Mouse (Mus musculus): ENCODE measurements at regions not wholly inside any gene's neighbourhood (a gene's known extent, or its start where the extent isn't known, plus 50 kb on each side); places are given as distances from the start of the nearest gene placed in this dataset.
"Not testable (repeated sequence)": the region's sequence is repeated elsewhere in the genome, so short reads cannot be mapped to it uniquely, and the experiment has no call there.

DNA sequence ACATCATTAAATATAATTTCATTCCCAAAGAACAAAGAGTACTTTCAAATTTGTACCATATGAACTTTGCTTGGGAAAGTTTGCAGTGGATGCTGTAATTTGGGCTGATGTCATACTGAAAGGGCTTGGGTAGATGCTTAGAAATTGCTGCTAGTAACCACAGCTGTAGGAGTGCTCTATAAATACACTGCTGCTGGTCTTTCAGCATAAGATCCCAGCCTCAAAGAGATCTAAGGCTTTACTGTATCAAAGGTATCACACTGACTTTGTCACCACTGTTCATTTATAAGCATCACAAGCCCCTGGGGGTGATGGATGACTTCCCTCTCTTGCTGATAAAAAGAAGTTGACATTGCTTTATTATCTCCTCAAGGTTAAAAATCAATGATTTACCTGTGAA lies 497.2 kb downstream of the Pla2g4a start:
- no peak for DNase-seq

DNA sequence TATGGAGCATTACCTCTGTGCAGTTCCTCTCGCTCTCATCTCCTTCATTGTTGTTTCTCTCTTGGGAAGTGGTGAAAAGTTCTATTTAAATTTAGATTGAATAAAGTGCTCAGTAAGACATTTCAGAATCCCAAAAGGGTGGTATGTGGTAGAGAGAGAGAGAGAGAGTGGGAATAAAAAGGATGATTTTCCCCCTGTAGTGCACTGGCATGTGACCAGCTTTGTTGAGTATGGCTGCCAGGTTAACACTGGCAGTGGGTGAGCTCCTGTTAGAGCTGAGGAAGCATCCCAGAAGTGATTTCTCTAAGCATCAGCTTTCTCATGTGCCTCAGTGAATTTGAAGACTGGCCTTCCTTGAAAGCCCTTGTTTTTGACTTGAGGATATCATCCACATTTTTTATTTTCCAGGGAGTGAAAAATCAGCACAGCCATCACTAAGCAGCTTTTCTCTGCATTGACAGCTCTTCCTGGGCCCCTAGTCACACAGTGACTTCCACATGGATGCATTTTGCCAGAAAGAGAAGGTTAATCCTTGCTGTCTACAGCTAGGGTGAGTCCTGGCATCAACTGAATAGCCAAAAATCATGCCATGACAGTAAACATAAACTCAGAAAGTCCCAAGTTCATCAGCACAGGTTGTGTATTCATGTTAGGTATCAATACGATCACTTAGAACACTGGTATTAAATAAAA lies 511.1 kb downstream of the Pla2g4a start:
- DNase-seq, result no peak

DNA sequence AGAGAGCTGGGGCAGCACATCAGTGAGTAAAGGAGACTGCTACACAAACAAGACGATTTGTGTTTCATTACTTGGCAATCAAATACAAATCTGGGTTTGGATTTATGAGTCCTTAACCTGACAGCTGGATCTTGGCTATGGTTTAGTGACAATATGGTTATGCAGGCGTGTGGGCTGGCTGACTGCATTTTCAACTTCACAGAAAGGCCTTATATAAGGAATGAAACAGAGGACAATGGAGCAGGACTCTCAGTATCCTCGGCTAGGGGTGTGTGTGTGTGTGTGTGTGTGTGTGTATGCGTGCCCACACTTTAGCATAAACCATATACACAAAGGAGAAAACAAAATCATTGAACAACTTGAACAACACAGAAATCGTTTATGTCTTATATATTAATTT lies 512.6 kb downstream of the Pla2g4a start:
- no peak for DNase-seq

DNA sequence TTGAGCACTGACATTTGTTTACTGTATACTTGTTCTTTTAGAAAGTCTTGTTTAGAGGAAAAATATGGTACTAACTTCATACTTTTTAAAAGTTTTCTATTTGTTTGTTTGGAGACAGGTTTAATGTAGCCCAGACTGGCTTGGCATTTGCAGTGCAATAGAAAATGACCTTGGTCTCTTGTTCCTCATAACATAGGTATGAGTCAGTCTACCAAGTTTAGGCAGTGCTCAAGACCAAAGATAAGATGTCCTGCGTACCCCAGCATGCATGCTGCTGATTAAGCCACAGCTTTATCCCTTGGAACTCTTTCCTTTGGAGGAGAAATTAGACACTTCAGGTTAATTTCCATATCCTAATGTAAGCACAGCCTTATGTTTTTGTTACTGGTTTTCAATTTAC lies 550.1 kb downstream of the Pla2g4a start:
- no peak for DNase-seq

DNA sequence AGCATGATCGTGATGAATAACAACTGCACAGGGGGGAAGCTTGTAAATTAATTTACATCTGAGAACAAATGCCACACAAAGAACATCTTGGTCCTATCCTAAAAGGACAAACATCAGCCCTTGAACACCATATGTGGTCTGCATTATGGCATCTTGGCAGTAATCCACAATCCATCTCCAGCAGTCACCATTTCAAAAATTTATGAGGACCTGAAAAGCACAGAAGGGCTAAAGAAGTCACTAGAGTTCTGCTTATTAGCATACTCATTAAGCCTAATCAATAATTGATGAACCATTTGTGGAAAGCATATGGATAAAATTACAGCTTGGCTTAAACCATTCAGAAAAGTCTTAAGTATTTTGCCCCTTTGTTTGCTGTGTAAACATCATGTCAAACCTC lies 555.7 kb downstream of the Pla2g4a start:
- DNase-seq, result no peak

DNA sequence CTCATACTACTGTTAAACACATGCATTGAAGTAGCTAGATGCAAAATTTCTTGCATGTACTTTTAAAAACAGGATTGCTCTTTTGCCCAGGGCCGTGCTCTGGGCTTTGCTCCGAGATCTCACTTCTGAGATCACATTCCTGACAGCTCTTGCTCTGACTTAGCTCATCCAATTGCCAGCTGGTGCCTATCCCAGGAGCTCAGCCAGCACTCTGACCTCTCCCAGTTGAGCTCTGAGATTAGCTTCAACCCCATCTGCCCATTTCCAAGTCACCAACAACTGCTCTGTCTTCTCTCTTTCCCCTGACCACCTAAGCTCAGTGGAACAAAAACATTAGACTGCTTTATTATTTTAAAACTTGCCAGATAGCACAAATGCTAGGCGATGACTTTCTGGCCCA lies 572.4 kb downstream of the Pla2g4a start:
- DNase-seq, result peak; percentile 2

DNA sequence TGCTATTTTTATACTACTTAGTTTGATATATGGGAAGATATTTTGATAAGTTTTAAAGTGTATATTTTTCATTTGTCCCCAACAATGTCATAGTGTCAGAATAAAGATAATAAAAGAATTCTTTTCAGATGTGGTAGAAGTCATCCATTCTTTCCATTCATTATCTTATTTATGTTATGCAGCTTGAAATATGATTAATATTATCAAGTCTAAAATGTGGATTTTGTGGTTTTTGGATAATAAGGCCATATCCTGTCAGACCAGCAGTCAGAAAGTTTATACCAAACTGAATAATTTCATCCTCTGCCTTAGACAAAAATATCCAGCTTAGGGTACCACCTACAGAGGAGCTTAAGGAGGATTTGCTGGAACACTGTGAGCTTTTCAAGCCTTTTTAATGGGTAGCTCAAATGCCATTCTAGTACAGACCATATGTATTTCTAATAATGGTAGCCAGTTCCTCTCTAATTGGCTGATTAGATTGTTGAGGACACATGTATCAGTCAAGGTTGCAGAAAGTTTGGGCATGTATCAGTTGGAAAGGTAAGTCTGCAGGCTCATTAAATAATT lies 609.7 kb downstream of the Pla2g4a start:
- DNase-seq, result no peak

DNA sequence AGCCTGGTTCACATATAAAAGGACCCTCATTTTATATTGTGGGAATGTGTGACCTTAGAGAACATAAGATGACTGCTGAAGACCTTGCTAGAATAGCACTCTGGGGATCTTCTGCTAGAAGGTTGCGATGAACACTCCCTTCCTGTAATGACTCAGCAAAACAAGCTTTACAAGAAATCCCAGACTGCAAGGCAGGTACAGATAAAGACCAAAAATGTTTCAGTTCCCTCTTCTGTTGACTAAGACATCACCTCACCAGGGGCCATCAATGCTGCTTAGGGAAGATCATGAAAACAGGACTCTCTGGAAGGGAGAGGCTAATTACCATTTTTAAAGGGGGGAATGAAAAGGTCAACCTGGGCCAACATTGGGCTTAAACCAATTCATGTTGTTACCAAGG lies 613.7 kb downstream of the Pla2g4a start:
- no peak for DNase-seq

DNA sequence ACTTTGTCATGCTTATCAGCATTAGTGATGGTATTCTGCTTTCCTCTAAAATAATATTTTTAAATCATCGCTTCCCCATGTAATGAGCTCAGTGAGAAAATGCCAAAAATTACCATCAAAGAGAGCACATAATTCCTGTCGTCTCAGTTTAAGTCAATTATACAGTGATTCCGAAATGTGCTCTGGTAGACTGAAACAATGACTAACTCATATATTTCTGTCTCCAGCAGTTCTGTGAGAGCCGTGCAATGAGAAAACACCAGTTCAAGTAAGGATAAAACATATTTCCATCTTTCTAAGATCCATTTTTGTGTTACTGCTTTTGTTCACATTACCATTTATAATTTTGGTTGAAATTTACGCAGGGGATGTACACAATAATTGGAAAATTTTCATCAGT lies 622.9 kb downstream of the Pla2g4a start:
- no peak for DNase-seq

DNA sequence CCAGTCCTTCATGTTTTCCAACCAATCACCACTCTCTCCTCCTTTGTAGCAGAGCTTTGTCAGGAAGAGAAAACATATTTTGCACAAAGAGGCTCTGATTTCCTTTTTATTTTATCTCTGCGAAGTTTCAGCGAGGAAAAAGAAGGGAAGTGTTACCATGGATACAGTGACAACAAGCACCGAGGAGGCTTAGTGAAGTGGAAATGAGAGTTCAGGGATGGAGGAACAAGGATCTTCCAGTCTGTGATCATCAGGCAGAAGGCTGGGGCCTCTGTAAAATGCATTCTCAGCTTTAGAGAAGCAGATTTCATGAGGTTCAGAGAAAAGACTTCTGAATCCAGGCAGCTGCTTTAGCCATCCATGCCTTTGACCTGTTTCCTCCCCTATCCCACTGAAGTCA lies 628.9 kb downstream of the Pla2g4a start:
- DNase-seq, result no peak

DNA sequence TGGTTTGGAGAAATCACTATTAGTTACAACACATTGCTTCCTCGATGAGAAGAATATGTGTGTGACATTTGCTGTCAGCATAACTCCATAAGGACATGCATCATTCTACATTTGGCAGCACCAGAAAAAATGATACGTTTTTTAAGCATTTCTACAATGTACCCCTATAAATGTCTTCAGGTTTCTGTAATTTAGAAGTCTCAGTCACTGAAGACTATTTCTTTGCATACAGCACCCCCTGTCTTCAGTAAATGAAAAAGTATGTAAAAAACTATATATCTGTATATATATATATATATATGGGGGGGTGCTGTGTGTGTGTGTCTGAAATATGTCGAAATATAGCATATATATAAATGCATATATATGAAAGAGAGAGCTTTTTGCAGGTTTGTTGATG lies 633.9 kb downstream of the Pla2g4a start:
- no peak for DNase-seq

DNA sequence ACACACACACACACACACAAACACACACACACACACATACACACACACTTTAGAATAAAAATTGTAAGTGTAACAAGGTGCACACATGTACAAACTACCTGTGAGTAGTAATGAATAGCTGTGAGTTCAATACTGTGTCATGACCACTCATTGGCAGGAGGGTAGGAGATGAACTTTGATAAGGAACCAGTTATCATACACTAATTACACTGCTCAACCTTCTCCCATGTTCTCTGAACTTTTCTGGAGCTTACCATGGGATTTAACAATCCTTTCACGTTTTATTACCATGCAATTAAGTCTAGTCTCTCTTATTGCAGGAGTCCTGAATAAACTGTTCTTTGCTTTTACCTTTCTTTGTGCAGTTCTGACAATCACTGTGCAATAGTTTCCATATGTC lies 638.0 kb downstream of the Pla2g4a start:
- no peak for DNase-seq

DNA sequence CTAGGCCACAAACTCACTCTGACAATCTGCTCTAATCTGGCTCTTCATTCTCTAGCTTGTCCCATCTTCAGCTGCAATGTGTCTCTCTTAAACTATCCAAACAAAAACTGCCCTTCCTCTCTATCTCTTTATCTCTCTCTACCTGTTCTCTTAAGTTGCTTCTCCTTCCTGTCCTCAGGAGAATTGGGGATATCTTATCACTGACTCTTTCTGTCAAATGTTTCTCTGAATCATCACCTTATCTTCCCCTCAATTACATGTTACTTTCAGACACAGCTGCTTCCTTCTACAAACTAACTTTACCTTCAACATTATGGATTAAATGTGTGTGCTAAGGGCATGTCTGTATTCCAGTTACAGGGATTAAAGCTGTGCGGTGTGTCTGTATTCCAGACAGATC lies 671.4 kb downstream of the Pla2g4a start:
- DNase-seq, result no peak

DNA sequence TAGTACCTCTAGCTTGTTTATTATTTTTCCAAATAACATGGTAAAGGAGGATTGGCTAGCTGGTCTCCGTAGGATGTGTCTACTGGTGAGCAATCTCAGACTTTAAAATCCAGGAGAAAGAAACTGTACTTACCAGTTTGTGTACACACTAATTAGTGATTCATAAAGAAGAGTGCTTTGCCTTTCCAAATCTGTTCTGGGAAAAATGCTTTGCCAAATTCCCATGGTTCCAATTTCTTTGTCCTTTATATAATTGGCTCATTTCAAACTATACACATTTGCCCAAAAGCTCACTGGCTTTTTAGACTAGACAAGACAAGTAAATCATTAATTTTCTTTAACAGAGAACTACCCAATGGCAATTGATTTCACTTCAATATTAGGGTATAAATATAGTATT lies 686.2 kb downstream of the Pla2g4a start:
- no peak for DNase-seq

DNA sequence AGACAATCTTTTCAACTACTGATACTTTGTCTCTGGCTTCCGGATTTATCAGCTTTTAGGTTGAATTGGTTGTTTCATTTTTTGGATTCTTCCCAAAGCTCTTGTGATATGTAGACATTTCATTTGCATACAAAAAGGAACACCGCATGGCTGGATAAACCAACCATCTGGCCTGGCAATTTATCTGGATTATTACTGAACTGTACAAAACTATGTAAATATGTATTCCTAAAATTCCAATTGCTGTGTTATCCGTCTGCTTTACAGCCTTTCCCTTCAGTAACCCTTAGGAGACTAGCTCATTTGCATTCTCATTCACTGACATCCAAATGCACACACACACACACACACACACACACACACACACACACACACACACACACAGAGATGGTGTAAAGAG lies 704.2 kb downstream of the Pla2g4a start:
- DNase-seq, result no peak

DNA sequence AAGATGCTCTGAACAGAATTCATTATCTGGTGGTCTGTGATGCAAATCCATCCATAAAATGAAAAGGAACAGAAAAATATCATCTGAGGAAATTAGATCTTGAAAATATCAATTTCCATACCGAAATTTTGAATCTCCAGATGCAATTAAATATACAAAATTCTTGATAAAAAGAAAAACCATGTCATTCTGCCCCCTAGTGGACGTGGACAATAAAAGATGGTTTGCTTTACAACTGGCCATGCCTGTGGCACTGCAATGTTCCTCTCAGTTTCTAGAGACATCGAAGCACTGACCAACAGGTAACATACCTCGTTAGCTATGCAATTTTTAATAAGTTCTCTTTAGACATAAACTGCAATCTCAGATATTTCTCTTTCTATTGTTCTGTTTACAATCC lies 706.9 kb downstream of the Pla2g4a start:
- no peak for DNase-seq

DNA sequence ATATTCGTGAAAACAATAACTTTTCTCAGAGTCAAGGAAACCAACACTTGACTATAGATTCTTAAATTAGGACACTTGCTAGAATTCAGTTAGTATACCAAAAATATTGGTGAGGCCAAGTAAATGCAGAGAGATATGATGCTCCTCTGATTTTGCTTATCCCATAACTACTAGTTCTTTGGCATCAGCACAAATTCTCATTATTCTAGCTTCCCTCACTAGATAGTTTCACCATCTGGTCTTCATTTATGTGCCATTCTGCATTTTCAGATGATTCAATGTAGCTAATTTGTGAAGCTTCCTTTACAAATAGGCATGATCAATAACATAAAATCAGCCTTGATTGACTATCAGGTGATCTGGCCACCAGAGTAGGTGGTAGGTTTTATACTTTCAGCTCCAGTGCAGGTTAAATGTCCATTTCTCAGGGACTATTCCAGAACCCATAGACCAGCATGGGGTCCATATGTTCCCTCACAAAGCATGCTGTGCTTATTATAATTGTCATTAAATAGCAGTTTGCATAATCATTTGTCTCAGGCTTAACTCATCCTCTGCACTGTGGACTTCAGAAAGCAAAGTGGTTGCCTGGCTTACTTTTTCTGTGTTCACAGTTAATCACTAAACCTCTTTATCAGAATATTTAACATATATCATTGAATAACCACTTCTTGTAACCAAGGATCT lies 722.6 kb downstream of the Pla2g4a start:
- no peak for DNase-seq

DNA sequence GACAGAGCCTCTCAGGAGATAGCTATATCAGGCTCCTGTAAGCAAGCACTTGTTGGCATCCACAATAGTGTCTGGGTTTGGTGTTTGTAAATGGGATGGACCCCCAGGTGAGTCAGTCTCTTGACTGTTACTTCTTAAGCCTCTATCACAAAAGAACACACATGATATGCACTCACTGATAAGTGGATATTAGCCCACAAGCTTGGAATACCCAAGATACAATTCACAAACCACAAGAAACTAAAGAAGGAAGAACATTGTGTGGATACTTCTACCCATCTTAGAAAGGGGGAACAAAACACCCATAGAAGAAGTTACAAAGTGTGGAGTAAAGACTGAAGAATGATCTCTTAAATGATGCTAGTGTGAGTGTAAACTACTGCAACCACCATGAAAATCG lies 733.9 kb downstream of the Pla2g4a start:
- DNase-seq, result not testable (repeated sequence)

DNA sequence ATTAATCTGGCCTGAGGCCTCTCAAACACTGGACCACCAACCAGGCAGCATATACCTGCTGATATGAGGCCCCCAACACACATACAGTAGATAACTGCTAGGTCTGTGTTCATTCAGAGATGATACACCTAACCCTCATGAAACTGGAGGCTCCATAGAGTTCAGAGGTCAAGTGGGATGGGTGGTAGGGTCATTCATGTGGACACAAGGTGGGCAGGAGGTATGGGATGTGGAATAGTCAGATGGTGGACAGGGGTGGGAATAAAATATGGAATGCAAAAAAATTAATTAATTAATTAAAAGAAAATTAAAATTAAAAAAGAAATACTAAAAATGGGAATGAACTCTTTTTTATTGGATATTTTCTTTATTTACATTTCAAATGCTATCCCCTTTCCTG lies 734.7 kb downstream of the Pla2g4a start:
- DNase-seq, result no peak

DNA sequence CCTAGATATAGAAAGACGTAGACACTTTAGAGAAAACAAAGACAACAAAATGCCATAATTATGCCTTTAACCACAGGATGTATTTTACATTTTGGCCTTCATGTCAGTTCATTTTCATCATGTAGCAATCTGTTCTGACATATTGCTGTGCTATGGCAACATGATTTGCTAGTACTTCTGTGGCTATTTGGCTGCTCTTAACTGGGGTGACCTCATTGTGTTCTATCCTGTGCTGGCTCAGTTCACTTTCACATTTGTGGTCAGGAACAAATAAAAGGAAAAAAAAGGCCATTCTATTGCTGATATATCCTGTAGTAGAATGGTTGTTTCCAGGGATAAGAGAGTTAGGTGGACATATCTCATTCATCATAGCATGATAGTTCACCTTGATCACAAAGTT lies 758.5 kb downstream of the Pla2g4a start:
- DNase-seq, result no peak

DNA sequence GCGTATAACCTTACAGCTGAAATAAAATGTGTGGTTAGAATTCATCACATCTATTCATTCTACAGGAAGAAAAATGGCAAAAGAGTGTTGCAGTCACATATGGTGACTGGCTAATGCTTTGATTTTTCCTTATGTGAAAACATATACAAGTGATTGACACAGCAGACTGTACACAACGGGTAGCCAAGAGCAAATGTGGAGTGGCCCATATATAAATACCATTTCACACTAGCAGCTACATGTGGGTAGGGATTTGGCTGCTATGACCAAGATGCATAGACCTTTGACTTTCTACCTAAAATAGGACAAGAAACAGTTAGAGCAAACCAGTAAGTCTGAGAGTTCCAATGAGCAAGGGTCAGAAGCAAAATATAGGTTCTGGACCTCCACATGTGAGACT lies 761.8 kb downstream of the Pla2g4a start:
- DNase-seq, result no peak

DNA sequence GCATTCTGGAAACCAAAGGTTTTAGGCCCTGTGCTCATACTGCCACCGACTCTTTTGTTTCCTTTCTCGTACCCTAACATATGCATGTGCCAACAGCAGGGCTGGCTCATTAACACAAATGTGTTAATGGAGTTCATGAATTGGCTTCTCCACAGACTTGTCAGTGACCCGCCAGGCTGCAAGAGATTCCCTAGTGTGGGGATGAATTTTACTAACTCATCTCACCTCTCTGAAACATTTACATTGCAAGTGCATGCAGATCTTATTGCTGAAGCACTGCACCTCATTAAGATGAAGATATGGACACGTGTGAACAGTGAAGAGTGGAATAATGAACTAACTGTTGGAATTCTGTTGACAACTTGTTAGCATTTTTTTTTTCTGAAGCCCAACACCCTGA lies 762.2 kb downstream of the Pla2g4a start:
- no peak for DNase-seq
